Mouse (Mus musculus): ENCODE results near the gene Mill1. TPM values are rescaled to one million over a fixed set of nuclear protein-coding genes. Genes with fewer than 3 reads are reported as not detected.
"Not testable (repeated sequence)": the region's sequence is repeated elsewhere in the genome, so short reads cannot be mapped to it uniquely, and the experiment has no call there.

Gene Mill1
- total RNA-seq (2015; ENCODE audit: low replicate concordance): not detected in 2 replicates
- total RNA-seq (2017; ENCODE audit: low replicate concordance): not detected in 2 replicates

DNA sequence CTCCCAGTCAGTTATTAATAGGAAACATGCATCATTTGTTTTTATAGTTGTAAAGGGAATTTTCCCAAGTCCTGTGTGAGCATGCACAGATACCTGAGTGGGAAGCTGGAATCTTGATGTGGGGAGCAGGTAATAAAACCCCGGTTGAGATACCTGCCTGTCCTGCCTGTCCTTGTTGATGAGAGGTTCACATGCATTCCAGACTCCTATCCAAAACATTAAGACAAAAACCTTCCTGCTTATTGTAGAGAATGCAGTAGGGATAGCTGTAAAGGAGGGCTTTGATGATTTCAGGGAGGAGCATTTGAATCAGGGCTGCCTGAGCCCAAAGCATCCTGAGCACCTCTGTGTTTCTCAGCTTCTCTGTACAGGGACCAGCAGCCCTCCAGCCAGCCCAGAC, at the start of gene Mill1:
Mill1 (plus strand) TSS at position 301 of the 400 bp plus-strand sequence.
- ATAC-seq (replicated peaks; ENCODE audit: low FRiP score, poor library complexity, severe bottlenecking): no peak

DNA sequence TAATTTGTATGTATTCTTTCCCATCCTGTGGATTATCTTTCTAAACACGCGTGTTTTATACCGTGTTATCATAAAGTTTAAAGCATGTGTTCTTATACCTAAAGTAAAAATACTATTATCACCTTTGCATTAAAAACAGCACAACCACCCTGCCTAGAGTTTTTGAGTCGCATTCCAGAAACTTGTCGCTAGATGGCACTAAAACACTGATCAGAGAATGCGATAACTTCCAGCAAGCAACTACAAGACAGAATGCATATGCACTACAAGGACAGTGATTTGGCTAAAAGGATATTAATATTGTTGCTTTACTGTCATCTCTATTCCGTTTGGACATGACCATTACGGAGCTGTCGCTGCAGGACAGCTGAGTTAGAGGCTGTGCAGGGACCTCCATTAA, 34.2 kb upstream of the Mill1 start:
- no peak for ATAC-seq (replicated peaks; ENCODE audit: low FRiP score, poor library complexity, severe bottlenecking)

DNA sequence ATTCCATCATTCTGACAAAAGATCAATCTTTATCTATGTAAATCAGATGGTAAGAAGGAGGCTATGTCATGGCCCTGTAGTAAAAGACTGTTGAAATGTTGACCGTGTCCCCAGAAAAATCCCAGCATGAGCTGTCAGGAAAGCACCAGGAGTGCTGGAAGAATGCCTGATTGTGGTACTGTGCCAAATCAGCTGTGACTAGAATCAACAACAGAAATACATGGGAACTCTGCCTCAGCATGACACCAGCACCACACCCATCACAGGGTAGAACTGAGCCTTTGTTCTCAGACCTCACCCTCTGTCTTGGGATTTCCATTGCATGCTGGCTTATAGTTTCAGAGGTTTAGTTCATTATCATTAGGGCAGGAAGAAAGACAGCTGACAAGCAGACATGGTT, 30.4 kb upstream of the Mill1 start:
- ATAC-seq (replicated peaks; ENCODE audit: low FRiP score, poor library complexity, severe bottlenecking): no peak

DNA sequence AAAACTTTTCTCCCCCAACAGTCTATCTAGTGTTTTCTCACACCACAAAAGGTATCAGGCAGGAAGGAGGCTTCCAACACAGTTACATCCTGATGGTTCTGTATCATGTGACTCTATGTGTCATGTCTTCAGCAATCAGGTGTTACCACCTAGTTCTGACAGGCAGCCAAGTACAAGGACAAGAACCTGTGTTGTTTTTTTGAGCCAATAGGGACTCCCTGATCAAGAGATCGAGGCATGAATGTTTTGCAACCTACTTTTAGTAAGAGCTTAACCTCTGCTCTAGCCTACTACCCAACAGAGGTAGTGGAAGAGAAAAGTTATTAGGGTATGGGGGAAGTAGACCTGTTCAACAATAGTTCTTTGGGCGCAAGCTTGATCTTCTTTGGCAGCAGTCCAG, 6.6 kb upstream of the Mill1 start:
- ATAC-seq (replicated peaks; ENCODE audit: low FRiP score, poor library complexity, severe bottlenecking): no peak

DNA sequence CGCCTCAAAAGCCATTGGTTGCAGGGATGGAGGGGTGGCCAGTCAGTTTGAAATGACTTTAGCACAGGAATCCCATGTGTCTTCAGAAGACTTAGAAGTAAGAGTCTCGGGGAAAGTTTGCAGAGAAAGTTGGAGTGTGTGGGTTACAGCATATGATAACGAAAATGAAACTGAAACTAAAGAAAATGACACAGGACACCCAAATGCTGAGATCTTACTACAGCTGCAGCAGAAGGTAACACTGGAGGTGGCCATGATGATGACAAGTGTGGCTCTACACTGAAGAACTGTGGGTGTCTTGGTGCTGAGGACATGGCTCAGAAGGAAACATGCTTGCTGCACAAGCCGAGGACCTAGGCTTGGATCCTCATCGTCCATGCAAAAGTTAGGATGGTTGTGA, 3.9 kb upstream of the Mill1 start:
- ATAC-seq (replicated peaks; ENCODE audit: low FRiP score, poor library complexity, severe bottlenecking): no peak

DNA sequence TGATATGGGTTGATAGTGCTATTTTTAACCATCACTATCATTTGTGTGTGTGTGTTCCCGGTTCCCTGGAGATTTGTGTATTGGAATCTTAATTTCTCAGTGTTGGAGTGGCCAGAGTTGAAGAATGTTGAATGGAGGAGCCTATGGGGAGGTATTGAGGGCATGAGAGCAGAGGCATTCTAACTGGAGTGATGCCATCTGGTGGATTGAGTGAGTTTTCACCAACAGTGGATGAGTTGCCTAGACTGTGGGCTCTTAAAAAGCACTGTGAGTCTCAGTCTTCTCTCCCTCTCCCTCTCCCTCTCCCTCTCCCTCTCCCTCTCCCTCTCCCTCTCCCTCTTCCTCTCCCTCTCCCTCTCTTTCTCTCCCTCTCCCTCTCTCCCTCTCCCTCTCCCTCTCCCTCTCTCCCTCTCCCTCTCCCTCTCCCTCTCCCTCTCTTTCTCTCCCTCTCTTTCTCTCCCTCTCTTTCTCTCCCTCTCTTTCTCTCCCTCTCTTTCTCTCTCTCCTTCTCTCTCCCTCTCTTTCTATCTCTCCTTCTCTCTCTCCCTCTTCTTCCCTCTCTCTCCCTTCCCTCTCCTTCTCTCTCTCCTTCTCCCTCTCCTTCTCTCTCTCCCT, 1.1 kb upstream of the Mill1 start:
- ATAC-seq (replicated peaks; ENCODE audit: low FRiP score, poor library complexity, severe bottlenecking): not testable (repeated sequence)

DNA sequence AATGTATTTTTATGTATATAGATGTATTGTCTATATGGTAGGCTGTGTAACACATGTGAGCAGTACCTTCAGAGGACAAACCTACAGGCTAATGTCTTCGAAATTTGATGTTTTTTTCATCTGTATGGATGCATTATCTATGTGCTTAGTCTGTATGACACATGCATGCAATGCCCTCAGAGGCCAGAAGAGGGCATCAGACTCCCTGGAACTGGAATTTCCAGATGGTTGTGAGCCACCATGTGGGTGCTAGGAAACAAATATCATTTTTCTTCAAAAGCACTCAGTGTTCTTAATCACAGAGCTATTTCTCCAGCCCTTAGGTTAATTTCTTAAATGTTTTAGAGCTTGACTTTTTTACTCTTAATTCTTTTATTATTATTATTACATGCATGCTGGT, 15.1 kb downstream of the Mill1 start:
- no peak for ATAC-seq (replicated peaks; ENCODE audit: low FRiP score, poor library complexity, severe bottlenecking)

DNA sequence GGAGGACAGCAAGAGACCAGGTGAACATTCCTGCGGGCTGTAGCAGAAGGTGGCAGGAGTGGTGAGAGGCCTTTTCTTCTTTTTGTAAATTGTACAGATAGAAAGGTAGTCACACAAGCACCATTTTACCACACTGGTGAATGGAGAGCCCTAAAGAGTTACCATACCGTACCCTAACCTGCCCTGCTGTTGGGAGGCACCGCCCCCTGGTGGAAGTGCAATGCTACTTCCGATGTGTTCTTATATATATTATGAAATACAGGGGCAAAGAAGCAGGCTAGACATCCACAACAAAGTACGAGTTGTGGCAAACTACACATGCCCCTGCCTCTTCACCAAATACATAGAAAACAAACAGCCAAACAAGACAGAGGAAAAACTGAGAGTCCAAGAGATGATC, 19.9 kb downstream of the Mill1 start:
- ATAC-seq (replicated peaks; ENCODE audit: low FRiP score, poor library complexity, severe bottlenecking): no peak

Other genes with a start within 250 kb of the Mill1 start
- gene Ceacam13, start 235.5 kb upstream of the Mill1 start, total RNA-seq (2015; ENCODE audit: low replicate concordance): not detected in 2 replicates
- not detected in 2 replicates for gene Ceacam13, start 235.5 kb upstream of the Mill1 start, total RNA-seq (2017; ENCODE audit: low replicate concordance)
- not detected in 2 replicates for gene Ceacam12, start 179.4 kb upstream of the Mill1 start, total RNA-seq (2015; ENCODE audit: low replicate concordance)
- not detected in 2 replicates for gene Ceacam12, start 179.4 kb upstream of the Mill1 start, total RNA-seq (2017; ENCODE audit: low replicate concordance)
- not detected in 2 replicates for gene Igfl3, start 68.9 kb upstream of the Mill1 start, total RNA-seq (2015; ENCODE audit: low replicate concordance)
- not detected in 2 replicates for gene Igfl3, start 68.9 kb upstream of the Mill1 start, total RNA-seq (2017; ENCODE audit: low replicate concordance)
- not detected in 2 replicates for gene Psg18, start 109.7 kb downstream of the Mill1 start, total RNA-seq (2015; ENCODE audit: low replicate concordance)
- gene Psg18, start 109.7 kb downstream of the Mill1 start, total RNA-seq (2017; ENCODE audit: low replicate concordance): not detected in 2 replicates
- gene Psg28, start 186.7 kb downstream of the Mill1 start, total RNA-seq (2015; ENCODE audit: low replicate concordance): not detected in 2 replicates
- 0.85 TPM in 1 of 2 replicates, not detected in the other for gene Psg28, start 186.7 kb downstream of the Mill1 start, total RNA-seq (2017; ENCODE audit: low replicate concordance)
- gene Psg26, start 238.8 kb downstream of the Mill1 start, total RNA-seq (2015; ENCODE audit: low replicate concordance): not detected in 2 replicates
- gene Psg26, start 238.8 kb downstream of the Mill1 start, total RNA-seq (2017; ENCODE audit: low replicate concordance): 0.17 TPM in 1 of 2 replicates, not detected in the other